Mouse (Mus musculus) splenic B cell, adult 2 months (primary cell): ENCODE measurements around the gene Ppp1r36.

Experiments used
- DNase-seq: peaks from one replicate; pipeline ENCODE4 v3.0.0-alpha.2; 2011; ENCODE audit warnings: low read depth, low spot score
- H3K27me3 ChIP-seq: 2 replicates; pipeline ENCODE4 v1.6.1; 2012; ENCODE audit warnings: mild to moderate bottlenecking, low read length, moderate library complexity, mixed read lengths; ENCODE audit not compliant: control insufficient read depth, poor library complexity, insufficient read depth, severe bottlenecking
- H3K36me3 ChIP-seq: 2 replicates; pipeline ENCODE4 v1.6.1; 2012; ENCODE audit warnings: mild to moderate bottlenecking, low read length, moderate library complexity, mixed read lengths; ENCODE audit not compliant: control insufficient read depth, poor library complexity, insufficient read depth, severe bottlenecking

The Ppp1r36 gene

GRCm38 (mm10) chr12:76482446-76482845 is 65.1 kb downstream of the Ppp1r36 start:
- DNase-seq = no peak
- H3K36me3 ChIP-seq = no peaks in the 10 kb centered on the region
- no peaks in the 10 kb centered on the region for H3K27me3 ChIP-seq

GRCm38 (mm10) chr12:76482948-76483347 is 65.6 kb downstream of the Ppp1r36 start:
- DNase-seq = no peak
- Histone ChIP-seq H3K36me3 (no peaks in the 10 kb centered on the region), H3K27me3 (no peaks in the 10 kb centered on the region)

- DNase-seq = no peak
- Histone ChIP-seq H3K27me3 (no peaks in the 10 kb centered on the region), H3K36me3 (no peaks in the 10 kb centered on the region)
Observed at GRCm38 (mm10) chr12:76484881-76485280, 67.5 kb downstream of the Ppp1r36 start.

GRCm38 (mm10) chr12:76485381-76485780 is 68.0 kb downstream of the Ppp1r36 start:
- DNase-seq = no peak
- Histone ChIP-seq H3K36me3 (no peaks in the 10 kb centered on the region), H3K27me3 (no peaks in the 10 kb centered on the region)

- peak; percentile 14 for DNase-seq
- H3K27me3 ChIP-seq = no peaks in the 10 kb centered on the region
- H3K36me3 ChIP-seq = no peaks in the 10 kb centered on the region
Observed at GRCm38 (mm10) chr12:76486943-76487342, 69.6 kb downstream of the Ppp1r36 start.
